Mouse (Mus musculus): ENCODE data around the gene 1700074P13Rik. TPM values are rescaled to one million over a fixed set of nuclear protein-coding genes. Genes with fewer than 3 reads are reported as not detected.
A peak's percentile ranks its signal among the peaks of the same experiment; 100 is the strongest.
"Not testable (repeated sequence)": the region's sequence is repeated elsewhere in the genome, so short reads cannot be mapped to it uniquely, and the experiment has no call there.

1700074P13Rik gene
- polyA plus RNA-seq (2015; fragmentation: Nextera tagmentation; extraction: Ambion mirVana) = not detected in 2 replicates

- no peak within 1 kb of the TSS for H3K27ac ChIP-seq (ENCODE audit: low read length)
- H3K9me3 ChIP-seq (replicated peaks; ENCODE audit: control insufficient read depth, low read length) = no peaks in the 10 kb centered on the region
- H3K36me3 ChIP-seq (ENCODE audit: control insufficient read depth, insufficient read depth) = no peaks in the 10 kb centered on the region
- H3K4me2 ChIP-seq (ENCODE audit: low read depth, low read length) = no peak within 1 kb of the TSS
- 86% methylated on average over 10 of the region's 10 CpGs for WGBS
- no peak within 1 kb of the TSS for H3K4me3 ChIP-seq (ENCODE audit: low read length)
- no peak for ATAC-seq (replicated peaks; ENCODE audit: extremely low read depth, insufficient read depth, low FRiP score)
- H3K9ac ChIP-seq (ENCODE audit: low read length) = no peak within 1 kb of the TSS
- H3K4me1 ChIP-seq (ENCODE audit: control insufficient read depth, insufficient read depth, low read length) = no peaks in the 10 kb centered on the region
- no peaks in the 10 kb centered on the region for H3K27me3 ChIP-seq (ENCODE audit: control insufficient read depth, insufficient read depth, low read length)
These were observed at the start of gene 1700074P13Rik for GRCm38 (mm10) chr6:40940457-40940856. Gene 1700074P13Rik (minus strand): TSS chr6:40940557.

GRCm38 (mm10) chr6:40964454-40964853 is 24.1 kb upstream of the 1700074P13Rik start, which contains the start of gene 1810009J06Rik:
Gene 1810009J06Rik (plus strand): TSS chr6:40964754.
- not testable (repeated sequence) for H3K27ac ChIP-seq (ENCODE audit: low read length); H3K4me3 ChIP-seq (ENCODE audit: low read length); H3K36me3 ChIP-seq (ENCODE audit: control insufficient read depth, insufficient read depth); H3K4me2 ChIP-seq (ENCODE audit: low read depth, low read length); ATAC-seq (replicated peaks; ENCODE audit: extremely low read depth, insufficient read depth, low FRiP score); H3K27me3 ChIP-seq (ENCODE audit: control insufficient read depth, insufficient read depth, low read length); H3K4me1 ChIP-seq (ENCODE audit: control insufficient read depth, insufficient read depth, low read length); H3K9me3 ChIP-seq (replicated peaks; ENCODE audit: control insufficient read depth, low read length); H3K9ac ChIP-seq (ENCODE audit: low read length)
- WGBS = 75% methylated on average over 2 of the region's 2 CpGs

DNA sequence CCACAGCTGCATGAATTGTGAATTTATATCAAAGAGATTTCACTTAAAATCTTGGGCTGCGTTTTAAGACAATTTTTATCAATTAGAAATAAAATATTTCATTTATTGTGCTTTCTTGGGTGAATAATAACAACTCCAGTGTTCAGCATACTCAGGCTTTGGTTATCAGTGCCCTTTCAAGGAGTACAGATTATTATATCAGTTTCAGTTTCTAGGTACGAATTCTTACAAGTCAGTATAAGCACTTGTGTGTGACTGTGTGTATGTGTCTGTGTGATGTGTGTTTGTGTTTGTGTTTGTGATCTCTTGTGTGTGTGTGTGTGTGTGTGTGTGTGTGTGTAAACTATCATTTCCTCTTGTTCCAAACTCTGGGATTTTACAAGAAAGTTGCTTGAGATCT is 13.4 kb upstream of the 1700074P13Rik start:
- Histone ChIP-seq H3K27ac (ENCODE audit: low read length) (no peak overlapping the region), H3K4me3 (ENCODE audit: low read length) (no peak overlapping the region), H3K27me3 (ENCODE audit: control insufficient read depth, insufficient read depth, low read length) (no peaks in the 10 kb centered on the region), H3K4me1 (ENCODE audit: control insufficient read depth, insufficient read depth, low read length) (no peaks in the 10 kb centered on the region), H3K4me2 (ENCODE audit: low read depth, low read length) (no peak overlapping the region), H3K9me3 (replicated peaks; ENCODE audit: control insufficient read depth, low read length) (no peaks in the 10 kb centered on the region), H3K36me3 (ENCODE audit: control insufficient read depth, insufficient read depth) (no peaks in the 10 kb centered on the region), H3K9ac (ENCODE audit: low read length) (no peak overlapping the region)
- WGBS = 43% methylated on average over 2 of the region's 2 CpGs
- no peak for ATAC-seq (replicated peaks; ENCODE audit: extremely low read depth, insufficient read depth, low FRiP score)

DNA sequence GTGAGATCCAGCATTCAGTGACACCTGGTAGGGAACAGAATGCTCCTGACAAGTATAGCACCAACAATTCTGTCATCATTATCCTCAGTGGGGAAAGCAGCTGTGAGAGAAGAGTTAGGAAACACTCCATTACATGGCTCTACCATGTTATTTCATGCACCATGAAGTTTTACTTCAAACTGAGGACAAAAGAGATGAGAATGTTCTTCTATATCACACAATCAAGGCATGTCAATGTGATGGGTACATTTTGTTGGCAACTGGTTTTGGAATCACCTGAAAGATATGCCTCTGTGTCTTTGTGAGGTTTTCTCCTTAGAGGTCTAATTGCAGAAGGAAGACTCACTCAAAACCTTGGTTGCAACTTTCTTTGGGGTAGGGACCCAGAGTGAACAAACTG is 11.4 kb upstream of the 1700074P13Rik start, which contains the start of gene Gm4744:
TSS of gene Gm4744 (minus strand) at position 101 of the 400 bp plus-strand sequence.
- H3K36me3 ChIP-seq (ENCODE audit: control insufficient read depth, insufficient read depth) = no peaks in the 10 kb centered on the region
- H3K9ac ChIP-seq (ENCODE audit: low read length) = no peak within 1 kb of the TSS
- no peak within 1 kb of the TSS for H3K4me2 ChIP-seq (ENCODE audit: low read depth, low read length)
- no peaks in the 10 kb centered on the region for H3K9me3 ChIP-seq (replicated peaks; ENCODE audit: control insufficient read depth, low read length)
- H3K4me3 ChIP-seq (ENCODE audit: low read length) = no peak within 1 kb of the TSS
- H3K27me3 ChIP-seq (ENCODE audit: control insufficient read depth, insufficient read depth, low read length) = no peaks in the 10 kb centered on the region
- no peak within 1 kb of the TSS for H3K27ac ChIP-seq (ENCODE audit: low read length)
- ATAC-seq (replicated peaks; ENCODE audit: extremely low read depth, insufficient read depth, low FRiP score) = no peak
- no peaks in the 10 kb centered on the region for H3K4me1 ChIP-seq (ENCODE audit: control insufficient read depth, insufficient read depth, low read length)

DNA sequence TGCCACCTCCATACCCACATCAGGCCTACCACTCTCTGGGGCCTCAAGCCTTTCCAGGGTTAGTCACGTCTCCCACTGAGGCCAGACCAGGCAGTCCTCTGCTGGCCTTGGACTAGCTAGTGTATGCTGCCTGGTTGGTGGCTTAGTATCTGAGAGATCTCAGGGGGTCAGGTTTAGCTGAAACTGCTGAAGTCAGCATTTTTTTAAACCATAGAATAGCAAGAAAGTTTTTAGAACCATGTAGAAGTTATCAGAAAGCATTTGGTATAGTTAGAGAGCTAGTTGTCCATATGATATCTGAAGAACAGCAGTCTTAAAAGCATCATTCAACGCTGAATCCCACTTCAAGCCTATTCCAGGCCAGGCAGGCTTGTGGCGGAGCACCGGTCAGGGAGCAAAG is 20.4 kb downstream of the 1700074P13Rik start:
- H3K4me1 ChIP-seq (ENCODE audit: control insufficient read depth, insufficient read depth, low read length) = no peaks in the 10 kb centered on the region

GRCm38 (mm10) chr6:40900287-40900686 is 40.1 kb downstream of the 1700074P13Rik start, which contains the start of gene Prss58:
Gene Prss58 (minus strand): TSS chr6:40900387.
- Histone ChIP-seq H3K9ac (ENCODE audit: low read length) (no peak within 1 kb of the TSS), H3K4me2 (ENCODE audit: low read depth, low read length) (no peak within 1 kb of the TSS), H3K27ac (ENCODE audit: low read length) (no peak within 1 kb of the TSS), H3K4me1 (ENCODE audit: control insufficient read depth, insufficient read depth, low read length) (no peaks in the 10 kb centered on the region), H3K9me3 (replicated peaks; ENCODE audit: control insufficient read depth, low read length) (no peaks in the 10 kb centered on the region), H3K36me3 (ENCODE audit: control insufficient read depth, insufficient read depth) (no peaks in the 10 kb centered on the region), H3K27me3 (ENCODE audit: control insufficient read depth, insufficient read depth, low read length) (no peaks in the 10 kb centered on the region), H3K4me3 (ENCODE audit: low read length) (no peak within 1 kb of the TSS)
- ATAC-seq (replicated peaks; ENCODE audit: extremely low read depth, insufficient read depth, low FRiP score) = no peak

More for the DNA sequence above, 20.4 kb downstream of the 1700074P13Rik start:
- Histone ChIP-seq H3K9ac (ENCODE audit: low read length) (no peak overlapping the region), H3K9me3 (replicated peaks; ENCODE audit: control insufficient read depth, low read length) (no peaks in the 10 kb centered on the region; the same call in 1 of the 2 replicates), H3K4me2 (ENCODE audit: low read depth, low read length) (no peak overlapping the region), H3K27me3 (ENCODE audit: control insufficient read depth, insufficient read depth, low read length) (no peaks in the 10 kb centered on the region), H3K4me3 (ENCODE audit: low read length) (no peak overlapping the region), H3K36me3 (ENCODE audit: control insufficient read depth, insufficient read depth) (no peaks in the 10 kb centered on the region), H3K27ac (ENCODE audit: low read length) (no peak overlapping the region)
- no peak for ATAC-seq (replicated peaks; ENCODE audit: extremely low read depth, insufficient read depth, low FRiP score)
- WGBS = 74% methylated on average over 4 of the region's 4 CpGs

- Histone ChIP-seq H3K27me3 (ENCODE audit: control insufficient read depth, insufficient read depth, low read length) (no peaks in the 10 kb centered on the region), H3K9me3 (replicated peaks; ENCODE audit: control insufficient read depth, low read length) (no peaks in the 10 kb centered on the region), H3K4me3 (ENCODE audit: low read length) (no peak overlapping the region), H3K4me1 (ENCODE audit: control insufficient read depth, insufficient read depth, low read length) (no peaks in the 10 kb centered on the region), H3K27ac (ENCODE audit: low read length) (no peak overlapping the region), H3K4me2 (ENCODE audit: low read depth, low read length) (no peak overlapping the region), H3K9ac (ENCODE audit: low read length) (no peak overlapping the region), H3K36me3 (ENCODE audit: control insufficient read depth, insufficient read depth) (no peaks in the 10 kb centered on the region)
- no peak for ATAC-seq (replicated peaks; ENCODE audit: extremely low read depth, insufficient read depth, low FRiP score)
- 66% methylated on average over 1 of the region's 1 CpGs for WGBS
These were observed 45.6 kb downstream of the 1700074P13Rik start for GRCm38 (mm10) chr6:40894716-40895115.

GRCm38 (mm10) chr6:40893577-40893976 is 46.8 kb downstream of the 1700074P13Rik start:
- no peak for ATAC-seq (replicated peaks; ENCODE audit: extremely low read depth, insufficient read depth, low FRiP score)
- 36% methylated on average over 7 of the region's 7 CpGs for WGBS
- Histone ChIP-seq H3K36me3 (ENCODE audit: control insufficient read depth, insufficient read depth) (no peaks in the 10 kb centered on the region), H3K4me3 (ENCODE audit: low read length) (no peak overlapping the region), H3K9me3 (replicated peaks; ENCODE audit: control insufficient read depth, low read length) (no peaks in the 10 kb centered on the region), H3K9ac (ENCODE audit: low read length) (no peak overlapping the region), H3K4me1 (ENCODE audit: control insufficient read depth, insufficient read depth, low read length) (no peaks in the 10 kb centered on the region), H3K4me2 (ENCODE audit: low read depth, low read length) (no peak overlapping the region), H3K27me3 (ENCODE audit: control insufficient read depth, insufficient read depth, low read length) (no peaks in the 10 kb centered on the region), H3K27ac (ENCODE audit: low read length) (no peak overlapping the region)

DNA sequence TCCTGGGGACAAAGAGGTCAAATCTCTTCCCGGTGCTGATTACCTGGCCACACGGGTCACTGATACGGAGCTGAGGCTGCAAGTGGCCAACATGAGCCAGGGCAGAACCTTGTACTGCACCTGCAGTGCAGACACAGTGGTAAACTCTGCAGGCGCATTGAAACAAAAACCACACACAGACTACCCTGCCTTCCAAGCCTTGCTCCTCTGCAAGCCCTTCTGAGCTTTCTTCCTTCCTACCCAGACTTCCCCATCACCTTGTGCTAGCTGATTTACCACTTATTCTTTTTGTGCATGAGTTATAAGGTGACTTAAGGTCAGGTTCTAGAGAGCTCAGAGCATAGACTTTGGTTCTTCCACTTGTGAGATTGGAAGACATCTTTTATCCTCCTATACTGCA is 48.6 kb downstream of the 1700074P13Rik start:
- Histone ChIP-seq H3K36me3 (ENCODE audit: control insufficient read depth, insufficient read depth) (no peaks in the 10 kb centered on the region), H3K4me1 (ENCODE audit: control insufficient read depth, insufficient read depth, low read length) (no peaks in the 10 kb centered on the region), H3K27ac (ENCODE audit: low read length) (0 out of 2 replicates have a peak overlapping the region, but pooled peaks have one; percentile 0), H3K9ac (ENCODE audit: low read length) (no peak overlapping the region), H3K27me3 (ENCODE audit: control insufficient read depth, insufficient read depth, low read length) (no peaks in the 10 kb centered on the region), H3K4me3 (ENCODE audit: low read length) (no peak overlapping the region), H3K9me3 (replicated peaks; ENCODE audit: control insufficient read depth, low read length) (no peaks in the 10 kb centered on the region), H3K4me2 (ENCODE audit: low read depth, low read length) (no peak overlapping the region)
- 65% methylated on average over 4 of the region's 4 CpGs for WGBS
- no peak for ATAC-seq (replicated peaks; ENCODE audit: extremely low read depth, insufficient read depth, low FRiP score)

Data from heart, embryonic 16.5 days (tissue).